Mouse (Mus musculus) urinary bladder, postnatal 14 days (tissue): ENCODE data around the gene Zfy2.

Experiments used
- DNase-seq: peaks from one replicate; pipeline ENCODE4 v3.0.0; 2021; ENCODE audit warnings: low spot score

Gene Zfy2

DNA sequence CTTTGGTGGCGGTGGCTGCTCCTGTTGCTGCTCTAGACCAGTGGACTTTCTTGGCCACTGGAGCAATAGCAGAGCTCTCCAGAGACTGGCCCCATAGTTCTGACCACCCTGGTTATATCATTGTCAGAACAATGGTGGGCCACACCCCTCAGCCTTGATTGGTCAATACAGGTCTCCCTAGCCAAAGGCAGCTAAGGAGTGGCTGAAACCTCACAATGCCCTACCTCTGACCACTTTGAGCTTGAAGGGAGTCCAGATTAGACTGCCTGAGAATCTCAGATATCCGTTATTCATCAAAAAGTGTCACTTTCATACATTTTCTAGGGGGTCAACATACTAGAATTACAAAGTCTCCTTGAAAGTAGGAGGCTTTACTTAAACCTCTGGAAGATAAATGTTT, at the start of gene Zfy2:
Gene Zfy2 (minus strand): TSS at position 101 of the 400 bp plus-strand sequence.
- no peak for DNase-seq
